Mouse (Mus musculus) liver, embryonic 16.5 days (tissue): Measurements from ENCODE around the gene Mylk2. TPM values are rescaled to one million over a fixed set of nuclear protein-coding genes. Genes with fewer than 3 reads are reported as not detected.

Experiments
- ATAC-seq: fragments of 200-750 bp; cut with Nextera tagmentation; 2 replicates; pipeline ENCODE4 v1.8.0; 2017; ENCODE audit warnings: low read depth, mild to moderate bottlenecking, moderate number of reproducible peaks, moderate library complexity
- H3K27ac ChIP-seq: fragments of 300-500 bp; sonication (generic); 2 replicates; pipeline ENCODE4 v1.5.1; 2014; ENCODE audit warnings: mild to moderate bottlenecking, low read length
- H3K27me3 ChIP-seq: fragments of 300-500 bp; sonication (generic); 2 replicates; pipeline ENCODE4 v1.6.1; 2014; ENCODE audit warnings: low read depth, low read length, mixed read lengths; ENCODE audit not compliant: control insufficient read depth, insufficient read depth
- H3K36me3 ChIP-seq: fragments of 300-500 bp; sonication (generic); 2 replicates; pipeline ENCODE4 v1.6.1; 2014; ENCODE audit warnings: mild to moderate bottlenecking; ENCODE audit not compliant: control insufficient read depth, insufficient read depth
- H3K4me1 ChIP-seq: fragments of 300-500 bp; sonication (generic); 2 replicates; pipeline ENCODE4 v1.6.1; 2014; ENCODE audit warnings: low read depth, low read length, mixed read lengths; ENCODE audit not compliant: control insufficient read depth
- H3K4me2 ChIP-seq: fragments of 300-500 bp; sonication (generic); 2 replicates; pipeline ENCODE4 v1.6.1; 2014; ENCODE audit warnings: low read depth, low read length, mixed read lengths
- H3K4me3 ChIP-seq: fragments of 300-500 bp; sonication (generic); 2 replicates; pipeline ENCODE4 v1.5.1; 2014; ENCODE audit warnings: low read depth, mild to moderate bottlenecking, low read length
- H3K9ac ChIP-seq: fragments of 300-500 bp; sonication (generic); 2 replicates; pipeline ENCODE4 v1.6.1; 2014; ENCODE audit warnings: low read depth, low read length
- H3K9me3 ChIP-seq: fragments of 300-500 bp; sonication (generic); replicated peaks from 2 replicates; pipeline ENCODE4 v1.6.1; 2016; ENCODE audit warnings: low read length; ENCODE audit not compliant: control insufficient read depth
- WGBS: fragments of 180-500 bp; shearing (Covaris S2); extraction: QIAGEN DNeasy Blood & Tissue Kit; methylation state at CpG from one replicate; pipeline ENCODE4 v1.1.7; 2014; ENCODE audit not compliant: insufficient replicate concordance; 5-methylcytosine and 5-hydroxymethylcytosine counted together
- polyA plus RNA-seq: library from polyadenylated mRNA; unstranded; fragments of >200 nt; fragmentation: Nextera tagmentation; extraction: Ambion mirVana; gene quantifications from 2 replicates; pipeline ENCODE4 v1.2.1, GENCODE M21; 2015

Mylk2 gene
- polyA plus RNA-seq, 1 experiment from 2014 or later: 0.24 TPM

DNA sequence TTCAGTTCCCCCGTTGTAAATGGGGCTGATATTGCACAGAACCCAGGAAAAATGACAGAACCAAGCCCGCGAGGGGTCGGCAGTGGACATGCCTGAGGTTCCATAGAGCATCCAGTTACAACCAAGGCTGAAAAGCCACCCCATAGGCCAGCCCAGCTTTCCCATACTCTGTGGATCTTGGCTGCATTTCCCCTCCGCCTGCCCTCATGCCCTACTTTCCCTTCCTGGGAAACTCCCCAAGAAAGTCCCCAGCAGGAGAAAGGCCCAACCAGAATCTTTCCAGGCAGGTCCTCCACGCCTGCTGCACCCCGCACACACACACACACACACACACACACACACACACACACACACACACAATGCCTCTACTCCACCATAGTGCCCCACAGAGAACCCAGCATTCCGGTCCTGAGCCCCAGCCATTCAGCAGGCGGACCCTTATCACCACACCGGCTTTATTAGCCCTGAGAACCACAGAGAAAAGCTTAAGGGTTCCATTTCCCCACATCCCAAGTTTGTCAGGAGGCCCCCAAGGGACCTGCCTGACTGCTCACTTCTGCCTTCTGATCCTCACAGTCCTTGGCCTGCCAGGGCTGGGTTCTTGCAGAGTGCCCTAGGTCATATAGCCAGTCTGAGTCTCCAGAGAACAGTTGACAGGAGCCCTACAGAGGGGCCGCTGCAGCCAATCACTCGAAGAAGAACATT lies 20.5 kb downstream of the Mylk2 start:
- H3K4me2 ChIP-seq: no peak overlapping the region
- H3K36me3 ChIP-seq: no peaks in the 10 kb centered on the region
- no peak overlapping the region for H3K27ac ChIP-seq
- no peaks in the 10 kb centered on the region for H3K9me3 ChIP-seq
- WGBS: 64% methylated on average over 12 of the region's 12 CpGs
- no peak for ATAC-seq
- no peak overlapping the region for H3K9ac ChIP-seq
- no peaks in the 10 kb centered on the region for H3K27me3 ChIP-seq
- no peaks in the 10 kb centered on the region for H3K4me1 ChIP-seq
- H3K4me3 ChIP-seq: no peak overlapping the region

DNA sequence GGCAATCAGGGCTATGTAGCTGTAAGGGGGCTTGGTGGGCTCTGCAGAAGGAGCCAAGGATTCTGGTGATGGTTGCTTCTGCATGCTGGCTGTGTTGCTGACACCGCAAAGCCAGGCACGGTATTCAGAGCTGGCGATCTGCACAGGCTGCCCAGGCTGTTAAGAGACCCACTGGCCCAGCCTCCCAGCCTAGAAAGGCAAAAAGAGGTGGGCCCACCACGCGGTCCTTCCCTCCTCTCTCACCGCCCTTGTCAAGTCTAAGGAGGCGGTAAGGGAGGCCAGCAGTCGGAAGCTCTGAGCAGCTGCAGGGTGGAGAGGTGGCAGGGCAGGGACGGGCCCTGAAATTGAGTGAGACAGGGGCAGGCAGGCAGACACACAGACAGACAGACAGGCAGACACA lies 21.9 kb downstream of the Mylk2 start, which contains the start of gene Foxs1:
Foxs1 (minus strand) TSS at position 161 of the 400 bp plus-strand sequence.
- Histone ChIP-seq H3K27me3 (no peaks in the 10 kb centered on the region), H3K9ac (no peak within 1 kb of the TSS), H3K36me3 (no peaks in the 10 kb centered on the region), H3K4me2 (no peak within 1 kb of the TSS), H3K4me1 (no peaks in the 10 kb centered on the region), H3K4me3 (no peak within 1 kb of the TSS), H3K9me3 (no peaks in the 10 kb centered on the region), H3K27ac (no peak within 1 kb of the TSS)
- 26% methylated on average over 9 of the region's 9 CpGs for WGBS
- ATAC-seq: no peak

DNA sequence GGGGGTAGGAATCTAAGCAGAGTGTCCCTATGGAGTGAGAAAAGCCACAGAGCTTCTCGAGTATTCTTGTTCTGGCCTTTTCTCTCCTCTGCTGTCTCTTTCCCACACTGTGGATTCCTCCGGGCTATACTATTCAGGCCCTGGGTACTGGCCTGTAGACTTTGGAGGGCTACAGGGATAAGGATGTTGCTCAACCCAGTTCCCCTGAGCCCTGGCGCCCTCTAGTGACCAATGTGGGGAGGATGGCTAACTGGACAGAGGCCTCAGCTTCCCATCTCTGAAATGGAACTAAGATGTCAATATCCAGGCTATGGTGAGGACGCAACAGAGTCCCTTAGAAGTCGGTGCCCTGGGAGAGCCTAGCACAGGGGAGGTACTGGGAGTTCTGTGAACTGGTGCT lies 22.5 kb downstream of the Mylk2 start:
- Histone ChIP-seq H3K27ac (no peak overlapping the region), H3K4me3 (no peak overlapping the region), H3K27me3 (no peaks in the 10 kb centered on the region), H3K9me3 (no peaks in the 10 kb centered on the region), H3K9ac (no peak overlapping the region), H3K4me1 (no peaks in the 10 kb centered on the region), H3K4me2 (no peak overlapping the region), H3K36me3 (no peaks in the 10 kb centered on the region)
- no peak for ATAC-seq
- 15% methylated on average over 5 of the region's 5 CpGs for WGBS

DNA sequence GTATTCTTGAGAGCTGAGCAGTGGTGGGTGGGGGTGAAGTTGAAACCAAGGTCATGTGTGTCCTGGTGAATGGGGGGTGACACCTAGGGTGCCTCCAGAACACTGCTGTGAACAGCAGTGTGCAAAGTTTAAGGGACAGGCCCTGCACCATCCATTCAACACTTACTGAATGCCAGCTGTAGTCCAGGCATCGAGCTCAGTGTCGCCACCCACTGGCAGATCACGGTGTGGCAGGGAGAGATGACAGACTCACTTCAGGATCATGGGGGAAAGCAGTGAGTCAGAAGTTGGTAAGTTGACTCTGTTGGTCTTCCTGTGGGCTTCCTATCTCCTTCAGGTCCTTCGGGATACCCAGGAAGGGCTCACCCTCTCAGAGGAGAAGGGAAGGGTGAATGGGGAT lies 28.7 kb downstream of the Mylk2 start:
- no peak overlapping the region for H3K4me2 ChIP-seq
- no peaks in the 10 kb centered on the region for H3K9me3 ChIP-seq
- no peaks in the 10 kb centered on the region; the same call in 1 of the 2 replicates for H3K4me1 ChIP-seq
- WGBS: 3% methylated on average over 4 of the region's 4 CpGs
- no peak overlapping the region for H3K9ac ChIP-seq
- no peak for ATAC-seq
- H3K36me3 ChIP-seq: no peaks in the 10 kb centered on the region
- H3K27me3 ChIP-seq: peaks cover 43% of the 10 kb centered on the region
- H3K4me3 ChIP-seq: no peak overlapping the region
- H3K27ac ChIP-seq: no peak overlapping the region

DNA sequence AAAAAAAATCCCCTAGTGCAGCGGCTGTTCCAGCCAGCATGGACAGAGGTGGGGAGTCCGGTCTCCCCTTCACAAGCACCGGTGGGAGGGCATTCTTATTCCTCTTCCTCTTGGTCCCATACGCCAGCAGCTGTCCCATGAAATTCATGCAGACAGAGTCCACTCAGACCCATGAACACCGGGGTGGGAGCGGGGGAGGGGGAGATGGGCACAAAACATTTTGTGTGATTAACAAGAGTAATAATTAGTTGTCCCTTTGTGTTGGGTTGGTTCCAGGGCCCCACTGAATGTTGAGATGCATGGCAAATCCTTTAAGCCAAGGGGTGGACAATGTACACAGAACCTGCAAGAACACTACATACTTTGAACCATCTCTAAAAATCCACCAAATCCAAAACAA lies 30.0 kb downstream of the Mylk2 start:
- ATAC-seq: no peak
- H3K27ac ChIP-seq: no peak overlapping the region
- H3K9me3 ChIP-seq: no peaks in the 10 kb centered on the region
- H3K9ac ChIP-seq: no peak overlapping the region
- H3K36me3 ChIP-seq: no peaks in the 10 kb centered on the region
- WGBS: 66% methylated on average over 6 of the region's 6 CpGs
- no peak overlapping the region for H3K4me2 ChIP-seq
- H3K27me3 ChIP-seq: peaks cover 47% of the 10 kb centered on the region
- no peak overlapping the region for H3K4me3 ChIP-seq
- no peaks in the 10 kb centered on the region; the same call in 1 of the 2 replicates for H3K4me1 ChIP-seq

DNA sequence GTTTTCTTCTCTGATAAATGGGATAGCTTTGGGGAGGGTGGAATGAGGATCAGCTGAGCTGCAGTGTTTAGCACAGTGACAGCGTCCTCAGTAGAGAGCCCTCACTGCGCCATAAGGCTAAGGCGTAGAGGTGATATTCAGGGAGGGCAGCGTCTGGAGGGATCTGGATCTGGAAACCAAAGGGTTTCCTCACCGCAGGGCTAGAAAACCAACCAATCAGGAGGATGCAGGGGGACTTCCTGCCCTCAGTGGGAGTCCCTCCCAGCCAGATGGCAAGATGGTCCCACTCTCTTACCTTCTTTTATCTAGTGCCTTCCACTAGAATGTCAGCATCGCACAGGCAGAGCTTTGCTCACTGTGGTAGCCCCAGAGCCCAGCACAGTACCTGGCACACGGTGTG lies 30.6 kb downstream of the Mylk2 start:
- Histone ChIP-seq H3K4me2 (no peak overlapping the region), H3K27ac (no peak overlapping the region), H3K9ac (no peak overlapping the region), H3K9me3 (no peaks in the 10 kb centered on the region), H3K4me1 (no peaks in the 10 kb centered on the region; the same call in 1 of the 2 replicates), H3K4me3 (no peak overlapping the region), H3K27me3 (peaks cover 47% of the 10 kb centered on the region), H3K36me3 (no peaks in the 10 kb centered on the region)
- ATAC-seq: no peak
- WGBS: 17% methylated on average over 7 of the region's 7 CpGs

DNA sequence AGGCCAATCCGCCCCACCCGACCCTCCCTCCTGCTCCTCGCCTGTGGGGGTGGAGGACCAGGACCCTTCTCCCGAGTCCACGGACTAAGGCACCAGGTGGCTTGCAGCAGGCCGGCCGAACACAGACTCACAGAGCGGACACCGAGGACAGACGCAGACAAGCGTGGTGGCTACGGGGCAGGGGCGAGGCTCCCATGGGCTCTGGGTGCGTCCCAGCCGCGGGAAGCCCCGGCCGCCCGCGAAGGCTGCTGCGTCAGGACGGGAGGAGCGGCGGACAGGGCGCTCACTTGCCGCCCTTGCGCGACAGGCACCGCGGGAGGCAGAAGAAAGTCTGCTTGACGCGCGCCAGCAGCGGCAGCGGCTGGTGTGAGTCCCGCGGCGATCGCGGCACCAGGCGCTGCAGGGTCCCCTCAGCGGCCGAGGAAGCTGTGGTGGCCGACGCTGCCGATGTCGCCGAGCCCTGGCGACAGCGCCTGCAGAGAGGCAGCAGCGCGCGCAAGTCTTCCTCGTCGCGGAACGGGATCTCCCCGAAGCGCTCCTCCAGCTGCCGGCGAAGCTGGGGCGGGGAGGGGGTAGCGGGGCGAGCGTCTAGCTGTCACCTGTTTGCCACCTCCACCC lies 31.9 kb downstream of the Mylk2 start:
- H3K36me3 ChIP-seq: no peaks in the 10 kb centered on the region
- no peak overlapping the region for H3K9ac ChIP-seq
- ATAC-seq: no peak
- H3K4me2 ChIP-seq: 0 out of 2 replicates have a peak overlapping the region, but pooled peaks have one; percentile 12
- no peak overlapping the region for H3K27ac ChIP-seq
- no peaks in the 10 kb centered on the region; the same call in 1 of the 2 replicates for H3K4me1 ChIP-seq
- H3K4me3 ChIP-seq: peak overlapping the region; percentile 20
- H3K27me3 ChIP-seq: peaks cover 47% of the 10 kb centered on the region
- WGBS: 2% methylated on average over 59 of the region's 65 CpGs
- no peaks in the 10 kb centered on the region for H3K9me3 ChIP-seq

DNA sequence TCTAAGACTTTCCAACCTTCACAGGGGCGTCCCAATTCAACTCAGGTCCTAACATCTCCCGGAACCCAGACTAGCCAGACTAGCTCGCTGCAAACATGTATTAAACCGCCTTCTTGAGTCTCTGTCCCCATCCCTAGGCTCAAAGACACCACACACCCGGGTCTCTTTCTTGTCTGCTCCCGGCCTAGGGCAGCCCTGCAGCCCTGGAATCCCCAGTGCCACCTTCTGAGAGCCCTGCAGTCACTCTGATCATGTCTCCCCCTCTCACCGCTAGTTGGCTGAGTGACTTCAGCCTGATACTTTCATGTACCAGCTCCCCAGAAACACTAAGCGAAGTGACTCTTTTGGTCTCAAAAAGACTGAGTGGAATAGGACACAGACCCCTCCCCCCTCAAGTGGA lies 32.4 kb downstream of the Mylk2 start:
- H3K27ac ChIP-seq: no peak overlapping the region
- peaks cover 47% of the 10 kb centered on the region for H3K27me3 ChIP-seq
- no peak overlapping the region for H3K4me2 ChIP-seq
- no peaks in the 10 kb centered on the region for H3K36me3 ChIP-seq
- ATAC-seq: no peak
- no peaks in the 10 kb centered on the region; the same call in 1 of the 2 replicates for H3K4me1 ChIP-seq
- 7% methylated on average over 8 of the region's 8 CpGs for WGBS
- H3K9me3 ChIP-seq: no peaks in the 10 kb centered on the region
- H3K9ac ChIP-seq: no peak overlapping the region
- H3K4me3 ChIP-seq: no peak overlapping the region; the same call in 1 of the 2 replicates

DNA sequence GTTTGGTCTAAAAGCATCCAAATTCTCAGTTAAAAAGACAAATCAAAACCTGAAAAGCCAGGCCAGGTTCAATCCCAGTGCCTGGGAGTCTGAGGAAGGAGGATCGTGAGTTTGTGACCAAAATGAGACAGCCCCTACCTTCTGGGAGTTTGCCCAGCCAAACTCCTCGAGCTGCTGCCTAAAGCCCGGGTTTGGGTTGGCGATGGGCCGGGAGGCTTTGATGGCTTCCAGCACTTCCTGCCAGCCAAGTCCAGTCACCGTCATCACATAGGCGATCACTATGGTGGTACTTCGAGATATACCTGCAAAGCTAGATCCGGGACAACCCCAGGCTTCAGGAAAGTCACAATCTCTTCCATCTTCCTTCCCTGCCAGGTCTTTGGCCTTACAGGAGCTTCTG lies 32.9 kb downstream of the Mylk2 start:
- H3K4me2 ChIP-seq: no peak overlapping the region
- no peaks in the 10 kb centered on the region for H3K36me3 ChIP-seq
- peaks cover 47% of the 10 kb centered on the region for H3K27me3 ChIP-seq
- no peak for ATAC-seq
- no peak overlapping the region for H3K9ac ChIP-seq
- no peak overlapping the region for H3K27ac ChIP-seq
- no peaks in the 10 kb centered on the region for H3K9me3 ChIP-seq
- H3K4me1 ChIP-seq: no peaks in the 10 kb centered on the region; the same call in 1 of the 2 replicates
- 36% methylated on average over 9 of the region's 9 CpGs for WGBS
- no peak overlapping the region for H3K4me3 ChIP-seq
